Mouse (Mus musculus): ENCODE measurements around the gene Igll1. TPM values are rescaled to one million over a fixed set of nuclear protein-coding genes. Genes with fewer than 3 reads are reported as not detected.

The Igll1 gene
- not detected in 2 replicates for polyA plus RNA-seq (2014; fragmentation: Nextera tagmentation; extraction: Ambion mirVana)

DNA sequence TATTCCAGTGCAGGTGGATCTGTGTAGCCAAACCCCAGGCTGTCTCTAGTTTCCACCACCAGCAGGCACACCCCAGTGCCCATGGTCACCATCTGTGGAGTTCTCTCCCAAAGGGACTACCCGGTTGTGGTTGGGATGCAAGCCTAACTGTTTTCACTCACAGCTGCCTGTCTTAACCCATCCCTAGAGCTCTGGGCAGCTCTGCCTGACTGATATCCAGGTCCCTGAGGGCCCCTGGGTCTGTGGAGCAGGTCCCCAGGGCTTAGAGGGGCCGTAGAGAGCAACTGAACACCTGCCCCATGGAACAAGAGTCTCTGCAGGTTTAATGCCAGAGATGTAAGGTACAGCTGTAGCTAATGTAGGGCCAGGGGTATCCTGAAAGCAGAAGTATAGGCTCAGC lies at the start of gene Igll1:
Gene Igll1, minus strand, starts transcription at position 8 of the 400 bp plus-strand sequence.
- H3K36me3 ChIP-seq (ENCODE audit: control insufficient read depth, insufficient read depth, low read length), result no peaks in the 10 kb centered on the region
- no peaks in the 10 kb centered on the region for H3K9me3 ChIP-seq (ENCODE audit: control insufficient read depth, low read length)
- no peak for DNase-seq
- H3K9ac ChIP-seq (replicated peaks; ENCODE audit: low read length), result no peak within 1 kb of the TSS
- no peaks in the 10 kb centered on the region for H3K27me3 ChIP-seq (ENCODE audit: control insufficient read depth, insufficient read depth, low read length)
- H3K4me1 ChIP-seq (ENCODE audit: control insufficient read depth, insufficient read depth, low read length), result no peaks in the 10 kb centered on the region
- H3K4me2 ChIP-seq (ENCODE audit: low read length), result no peak within 1 kb of the TSS
- no peak within 1 kb of the TSS for H3K27ac ChIP-seq (replicated peaks; ENCODE audit: low read depth, low read length)
- WGBS, result 77% methylated on average over 2 of the region's 2 CpGs
- ATAC-seq (ENCODE audit: low FRiP score, low TSS enrichment), result no peak
- no peak within 1 kb of the TSS for H3K4me3 ChIP-seq (replicated peaks; ENCODE audit: low read depth, low read length)

DNA sequence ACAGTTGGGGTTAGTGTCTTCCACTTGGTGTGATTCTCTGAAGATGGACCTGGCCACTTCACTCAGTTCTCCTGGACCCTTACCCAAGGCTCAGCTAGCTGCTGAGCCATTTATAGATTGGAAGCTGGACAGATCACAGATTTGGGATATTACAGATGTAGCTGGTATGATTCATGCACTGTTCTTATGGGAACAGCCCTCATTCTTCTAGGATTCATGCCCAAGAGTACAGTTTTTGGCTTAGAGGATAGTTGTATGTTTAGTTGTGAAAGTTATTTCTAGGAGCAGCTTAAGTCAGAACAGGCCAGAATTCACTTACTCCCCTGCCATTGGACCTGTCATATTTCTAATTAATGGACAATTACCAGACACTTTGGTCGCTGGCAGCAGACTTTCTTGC lies 49.7 kb upstream of the Igll1 start:
- Histone ChIP-seq H3K4me1 (ENCODE audit: control insufficient read depth, insufficient read depth, low read length) (no peaks in the 10 kb centered on the region; the same call in 1 of the 2 replicates), H3K27me3 (ENCODE audit: control insufficient read depth, insufficient read depth, low read length) (no peaks in the 10 kb centered on the region), H3K27ac (replicated peaks; ENCODE audit: low read depth, low read length) (no peak overlapping the region), H3K36me3 (ENCODE audit: control insufficient read depth, insufficient read depth, low read length) (peaks cover 87% of the 10 kb centered on the region), H3K9ac (replicated peaks; ENCODE audit: low read length) (no peak overlapping the region), H3K9me3 (ENCODE audit: control insufficient read depth, low read length) (no peaks in the 10 kb centered on the region), H3K4me2 (ENCODE audit: low read length) (no peak overlapping the region), H3K4me3 (replicated peaks; ENCODE audit: low read depth, low read length) (no peak overlapping the region)
- no peak for ATAC-seq (ENCODE audit: low FRiP score, low TSS enrichment)
- 77% methylated on average over 1 of the region's 1 CpGs for WGBS
- DNase-seq, result no peak

DNA sequence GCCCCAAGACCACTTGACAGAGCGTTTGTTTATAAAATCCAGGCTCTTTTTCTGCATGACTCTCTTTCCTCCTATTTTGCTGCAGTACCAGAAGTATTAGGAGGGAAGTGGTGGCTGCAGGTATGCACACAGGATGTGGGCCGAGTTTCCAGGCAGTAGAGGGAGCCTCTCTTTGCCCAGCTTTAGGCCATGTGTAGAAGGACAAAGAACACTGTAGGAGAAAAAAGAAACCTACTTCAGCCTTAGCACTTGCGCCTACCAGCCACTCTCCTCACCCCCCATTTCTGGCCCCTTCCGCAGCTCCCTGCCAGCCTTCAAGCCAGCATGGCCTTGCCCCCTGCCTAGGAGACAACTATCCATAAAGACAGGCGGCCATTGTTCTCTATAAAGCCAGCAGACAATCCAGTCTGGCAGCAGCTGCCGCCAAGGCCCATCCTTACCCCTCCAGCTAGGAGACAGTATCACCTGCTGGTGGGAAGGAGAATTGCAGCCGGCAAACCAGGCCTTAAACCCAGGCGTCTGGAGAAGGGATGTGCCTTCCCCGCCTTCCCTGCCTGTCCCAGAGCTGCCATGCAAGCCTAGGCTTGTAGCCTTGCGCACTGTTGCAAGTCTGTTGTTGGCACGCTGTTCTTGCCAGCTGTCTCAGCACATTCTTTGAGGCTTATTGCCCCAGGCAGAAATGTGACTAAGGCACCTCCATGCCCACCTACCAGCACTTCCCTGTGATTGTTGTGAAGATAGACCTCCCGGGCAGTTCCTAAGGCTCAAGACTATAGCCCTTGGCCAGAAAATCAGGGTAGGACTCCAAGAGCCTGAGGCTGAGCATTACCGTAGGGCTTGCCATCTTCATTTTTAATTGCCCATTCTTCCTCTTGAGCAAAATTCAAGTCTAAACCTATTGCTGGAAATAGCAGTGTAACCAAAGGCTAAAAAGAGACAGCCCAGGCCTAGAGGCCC lies 48.1 kb upstream of the Igll1 start:
- H3K27me3 ChIP-seq (ENCODE audit: control insufficient read depth, insufficient read depth, low read length), result no peaks in the 10 kb centered on the region
- no peak overlapping the region for H3K4me3 ChIP-seq (replicated peaks; ENCODE audit: low read depth, low read length)
- peak overlapping the region; percentile 75 for H3K27ac ChIP-seq (replicated peaks; ENCODE audit: low read depth, low read length)
- H3K9ac ChIP-seq (replicated peaks; ENCODE audit: low read length), result no peak overlapping the region
- H3K4me1 ChIP-seq (ENCODE audit: control insufficient read depth, insufficient read depth, low read length), result no peaks in the 10 kb centered on the region; the same call in 1 of the 2 replicates
- H3K4me2 ChIP-seq (ENCODE audit: low read length), result no peak overlapping the region
- DNase-seq (peak; percentile 89), ATAC-seq (ENCODE audit: low FRiP score, low TSS enrichment) (peak; percentile 85)
- no peaks in the 10 kb centered on the region for H3K9me3 ChIP-seq (ENCODE audit: control insufficient read depth, low read length)
- H3K36me3 ChIP-seq (ENCODE audit: control insufficient read depth, insufficient read depth, low read length), result peaks cover 87% of the 10 kb centered on the region
- WGBS, result 29% methylated on average over 13 of the region's 13 CpGs

DNA sequence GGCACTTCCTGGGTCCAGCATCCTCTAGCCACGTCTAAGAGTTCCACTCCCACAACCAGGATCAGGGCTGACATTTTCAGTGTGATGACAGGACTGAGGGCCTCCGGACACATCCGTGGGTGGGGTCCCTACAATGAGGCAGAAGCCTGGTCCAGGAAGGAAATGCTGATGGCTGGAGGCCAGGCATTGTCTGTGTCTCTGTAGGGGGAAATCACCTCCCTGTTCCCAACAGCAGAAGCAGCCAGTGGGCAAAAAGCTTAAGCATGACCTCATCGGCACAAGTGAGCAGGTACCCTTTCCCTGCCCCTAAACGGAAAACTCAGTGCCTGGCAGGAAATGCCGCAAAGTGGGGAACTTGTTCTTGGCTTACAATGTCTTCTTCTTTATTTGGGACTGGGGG lies 44.0 kb upstream of the Igll1 start:
- Histone ChIP-seq H3K9ac (replicated peaks; ENCODE audit: low read length) (no peak overlapping the region), H3K4me3 (replicated peaks; ENCODE audit: low read depth, low read length) (no peak overlapping the region), H3K4me1 (ENCODE audit: control insufficient read depth, insufficient read depth, low read length) (no peaks in the 10 kb centered on the region; the same call in 1 of the 2 replicates), H3K27ac (replicated peaks; ENCODE audit: low read depth, low read length) (no peak overlapping the region), H3K27me3 (ENCODE audit: control insufficient read depth, insufficient read depth, low read length) (no peaks in the 10 kb centered on the region), H3K4me2 (ENCODE audit: low read length) (no peak overlapping the region), H3K36me3 (ENCODE audit: control insufficient read depth, insufficient read depth, low read length) (peaks cover 86% of the 10 kb centered on the region), H3K9me3 (ENCODE audit: control insufficient read depth, low read length) (no peaks in the 10 kb centered on the region)
- no peak for ATAC-seq (ENCODE audit: low FRiP score, low TSS enrichment)
- DNase-seq, result no peak
- WGBS, result 89% methylated on average over 6 of the region's 6 CpGs

DNA sequence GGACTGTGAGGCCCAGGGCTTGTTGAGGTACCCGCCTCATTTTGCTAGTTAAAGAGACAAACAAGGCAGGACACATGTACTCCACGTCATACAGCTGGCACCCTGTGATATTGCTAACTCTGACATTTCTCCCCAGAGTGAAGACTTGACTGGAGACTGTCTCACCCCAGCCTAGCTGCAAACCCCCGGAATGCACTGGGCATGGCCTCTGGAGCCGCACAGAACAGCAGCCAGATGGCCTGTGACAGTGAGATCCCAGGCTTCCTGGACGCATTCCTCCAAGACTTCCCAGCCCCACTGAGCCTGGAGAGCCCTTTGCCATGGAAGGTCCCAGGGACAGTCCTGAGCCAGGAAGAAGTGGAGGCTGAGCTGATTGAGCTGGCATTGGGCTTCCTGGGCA lies 39.4 kb upstream of the Igll1 start:
- ATAC-seq (ENCODE audit: low FRiP score, low TSS enrichment) (no peak), DNase-seq (no peak)
- H3K36me3 ChIP-seq (ENCODE audit: control insufficient read depth, insufficient read depth, low read length), result peaks cover 54% of the 10 kb centered on the region
- no peak overlapping the region for H3K4me3 ChIP-seq (replicated peaks; ENCODE audit: low read depth, low read length)
- WGBS, result 87% methylated on average over 5 of the region's 5 CpGs
- H3K9ac ChIP-seq (replicated peaks; ENCODE audit: low read length), result no peak overlapping the region
- H3K9me3 ChIP-seq (ENCODE audit: control insufficient read depth, low read length), result no peaks in the 10 kb centered on the region
- no peak overlapping the region for H3K4me2 ChIP-seq (ENCODE audit: low read length)
- no peaks in the 10 kb centered on the region for H3K27me3 ChIP-seq (ENCODE audit: control insufficient read depth, insufficient read depth, low read length)
- no peak overlapping the region for H3K27ac ChIP-seq (replicated peaks; ENCODE audit: low read depth, low read length)
- H3K4me1 ChIP-seq (ENCODE audit: control insufficient read depth, insufficient read depth, low read length), result no peaks in the 10 kb centered on the region

DNA sequence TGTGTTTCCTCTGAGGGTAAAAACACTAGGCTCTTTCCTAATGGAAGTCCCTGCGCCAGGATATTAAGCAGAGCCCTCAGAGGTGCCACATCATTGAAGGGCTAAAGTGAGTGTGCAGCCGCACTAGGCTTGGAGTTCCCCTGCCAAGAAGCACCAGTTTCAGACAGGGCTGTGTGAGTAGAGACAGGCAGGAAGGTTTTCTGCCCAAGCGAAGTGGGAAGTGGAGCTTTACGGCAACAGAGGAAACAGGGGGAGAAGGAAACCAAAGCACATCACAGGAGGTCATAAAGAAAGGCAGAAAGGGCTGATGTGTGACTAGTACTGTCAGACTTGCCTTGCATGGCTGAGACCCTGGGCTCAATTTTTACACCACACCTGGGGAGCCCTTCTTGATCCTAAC lies 38.5 kb upstream of the Igll1 start:
- Histone ChIP-seq H3K4me1 (ENCODE audit: control insufficient read depth, insufficient read depth, low read length) (peaks cover 8% of the 10 kb centered on the region), H3K4me2 (ENCODE audit: low read length) (no peak overlapping the region), H3K4me3 (replicated peaks; ENCODE audit: low read depth, low read length) (no peak overlapping the region), H3K36me3 (ENCODE audit: control insufficient read depth, insufficient read depth, low read length) (peaks cover 46% of the 10 kb centered on the region), H3K27me3 (ENCODE audit: control insufficient read depth, insufficient read depth, low read length) (no peaks in the 10 kb centered on the region), H3K9me3 (ENCODE audit: control insufficient read depth, low read length) (no peaks in the 10 kb centered on the region), H3K27ac (replicated peaks; ENCODE audit: low read depth, low read length) (no peak overlapping the region), H3K9ac (replicated peaks; ENCODE audit: low read length) (no peak overlapping the region)
- 96% methylated on average over 4 of the region's 4 CpGs for WGBS
- DNase-seq (no peak), ATAC-seq (ENCODE audit: low FRiP score, low TSS enrichment) (no peak)

DNA sequence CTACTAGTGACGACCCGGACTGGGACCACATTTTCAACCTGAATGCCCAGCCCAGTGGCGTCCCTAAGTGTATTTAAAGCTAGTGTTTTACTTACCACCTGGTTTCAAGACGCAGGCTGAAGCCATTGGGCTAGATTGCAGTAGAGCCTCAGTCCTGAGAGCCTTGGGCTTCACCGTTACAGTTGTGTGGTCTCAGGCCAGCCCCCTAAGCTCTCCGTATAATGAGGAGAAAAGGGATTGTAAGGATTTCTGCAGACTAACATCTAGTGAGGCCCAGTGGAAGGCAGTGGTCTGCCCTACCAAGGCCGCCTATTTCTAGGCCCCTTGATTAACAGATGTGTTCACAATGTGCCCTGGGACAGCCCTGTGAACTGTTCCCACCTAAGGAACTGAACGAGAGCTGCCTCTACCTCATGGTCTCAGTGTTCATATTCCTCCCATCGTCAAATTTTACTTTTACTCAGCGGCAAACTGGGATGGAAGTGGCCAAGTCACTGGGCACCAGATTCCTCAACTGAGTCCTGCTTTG lies 33.3 kb upstream of the Igll1 start:
- H3K9ac ChIP-seq (replicated peaks; ENCODE audit: low read length), result peak overlapping the region; percentile 83
- no peaks in the 10 kb centered on the region for H3K27me3 ChIP-seq (ENCODE audit: control insufficient read depth, insufficient read depth, low read length)
- peak; percentile 21; the same call in 1 of the 2 replicates for ATAC-seq (ENCODE audit: low FRiP score, low TSS enrichment)
- peaks cover 14% of the 10 kb centered on the region for H3K36me3 ChIP-seq (ENCODE audit: control insufficient read depth, insufficient read depth, low read length)
- H3K4me3 ChIP-seq (replicated peaks; ENCODE audit: low read depth, low read length), result peak overlapping the region; percentile 60
- DNase-seq, result peak; percentile 40
- no peaks in the 10 kb centered on the region for H3K9me3 ChIP-seq (ENCODE audit: control insufficient read depth, low read length)
- H3K27ac ChIP-seq (replicated peaks; ENCODE audit: low read depth, low read length), result peak overlapping the region; percentile 72
- H3K4me2 ChIP-seq (ENCODE audit: low read length), result peak overlapping the region; percentile 84
- 24% methylated on average over 10 of the region's 10 CpGs for WGBS
- peaks cover 13% of the 10 kb centered on the region for H3K4me1 ChIP-seq (ENCODE audit: control insufficient read depth, insufficient read depth, low read length)

DNA sequence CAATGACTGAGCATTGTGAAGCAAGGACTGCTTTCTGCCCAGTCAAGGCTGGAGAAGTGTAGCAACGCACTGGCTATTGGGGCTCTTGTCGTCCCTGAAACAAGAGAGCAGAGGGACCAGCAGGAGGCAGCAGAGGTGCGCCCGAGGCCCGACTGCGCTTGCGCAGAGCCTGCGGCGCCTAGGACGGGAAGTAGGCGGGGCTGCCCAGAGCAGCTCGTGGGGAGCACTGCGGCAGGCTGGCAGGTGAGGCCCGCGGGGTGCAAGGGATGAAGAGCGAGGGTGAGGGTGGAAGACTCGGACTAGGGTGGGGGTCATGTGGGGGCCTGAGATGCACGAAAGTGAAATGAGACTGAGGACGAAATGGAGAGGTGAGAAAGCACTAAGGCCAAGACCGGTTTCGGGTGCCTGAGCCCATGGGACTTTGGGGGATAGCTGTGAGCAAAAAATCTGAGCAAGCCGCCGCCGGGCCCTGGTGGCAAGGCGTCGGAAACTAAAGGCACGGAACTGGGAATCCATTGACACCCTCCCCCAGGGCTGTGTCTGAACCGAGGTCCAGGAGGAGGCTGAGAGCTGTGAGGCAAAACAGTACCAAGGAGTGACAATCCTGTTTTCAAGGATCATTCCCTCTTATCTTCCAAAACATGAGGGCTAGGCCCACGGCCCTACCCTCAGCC lies 32.7 kb upstream of the Igll1 start, which contains the start of gene Ppm1f:
Gene Ppm1f, plus strand, starts transcription at position 88 of the 674 bp plus-strand sequence.
- under 1% methylated on average over 29 of the region's 29 CpGs for WGBS
- H3K27me3 ChIP-seq (ENCODE audit: control insufficient read depth, insufficient read depth, low read length), result no peaks in the 10 kb centered on the region
- H3K9me3 ChIP-seq (ENCODE audit: control insufficient read depth, low read length), result no peaks in the 10 kb centered on the region
- ATAC-seq (ENCODE audit: low FRiP score, low TSS enrichment), result peak; percentile 92
- peak within 1 kb of the TSS; percentile 84 for H3K4me2 ChIP-seq (ENCODE audit: low read length)
- H3K27ac ChIP-seq (replicated peaks; ENCODE audit: low read depth, low read length), result peak within 1 kb of the TSS; percentile 72
- peaks cover 13% of the 10 kb centered on the region for H3K4me1 ChIP-seq (ENCODE audit: control insufficient read depth, insufficient read depth, low read length)
- peaks cover 20% of the 10 kb centered on the region for H3K36me3 ChIP-seq (ENCODE audit: control insufficient read depth, insufficient read depth, low read length)
- H3K4me3 ChIP-seq (replicated peaks; ENCODE audit: low read depth, low read length), result peak within 1 kb of the TSS; percentile 60
- H3K9ac ChIP-seq (replicated peaks; ENCODE audit: low read length), result peak within 1 kb of the TSS; percentile 83
- DNase-seq, result peak; percentile 96

Measured in midbrain, embryonic 14.5 days (tissue).